Mouse (Mus musculus): ENCODE measurements around the gene Ndc1.

- TF ChIP-seq POLR2A (IDR thresholded peaks at IDR 0.05; ENCODE audit: low read depth, low read length), result no peak
- no peak for TF ChIP-seq CTCF (IDR thresholded peaks at IDR 0.05; ENCODE audit: borderline replicate concordance, insufficient read depth, low read length)
These were observed 4.0 kb upstream of the Ndc1 start for GRCm38 (mm10) chr4:107363573-107363972.

All from embryonic fibroblast, embryonic 13.5 days (primary cell).